Mouse (Mus musculus): ENCODE results near the gene Ascc1. TPM values are rescaled to one million over a fixed set of nuclear protein-coding genes. Genes with fewer than 3 reads are reported as not detected.
A peak's percentile ranks its signal among the peaks of the same experiment; 100 is the strongest.
"Not testable (repeated sequence)": the region's sequence is repeated elsewhere in the genome, so short reads cannot be mapped to it uniquely, and the experiment has no call there.

The Ascc1 gene
- polyA plus RNA-seq, 1 experiment from 2014 or later = 37.2 TPM

- H3K4me3 ChIP-seq (ENCODE audit: low read depth, low read length) = no peak overlapping the region
- DNase-seq (ENCODE audit: low spot score) = no peak
- H3K9me3 ChIP-seq (ENCODE audit: control insufficient read depth, low read length) = no peaks in the 10 kb centered on the region
- H3K9ac ChIP-seq (ENCODE audit: low read depth, low read length) = no peak overlapping the region
- H3K4me1 ChIP-seq (replicated peaks; ENCODE audit: control insufficient read depth, insufficient read depth, low read length) = peaks cover 28% of the 10 kb centered on the region
- WGBS = 50% methylated on average over 6 of the region's 6 CpGs
- H3K27me3 ChIP-seq (replicated peaks; ENCODE audit: control insufficient read depth, insufficient read depth, low read length) = no peaks in the 10 kb centered on the region
- H3K36me3 ChIP-seq (ENCODE audit: control insufficient read depth, insufficient read depth, low read length) = 0 out of 2 replicates have a peak, but pooled peaks cover 2% of the 10 kb centered on the region
- peak; percentile 13; the same call in 1 of the 2 replicates for ATAC-seq (replicated peaks; ENCODE audit: low FRiP score)
- H3K27ac ChIP-seq (ENCODE audit: low read depth, low read length) = peak overlapping the region; percentile 25
- no peak overlapping the region; the same call in none of the 2 replicates for H3K4me2 ChIP-seq
These were observed 21.8 kb upstream of the Ascc1 start for GRCm38 (mm10) chr10:59980815-59981244.

GRCm38 (mm10) chr10:59981336-59981735, 21.3 kb upstream of the Ascc1 start:
- Histone ChIP-seq H3K27ac (ENCODE audit: low read depth, low read length) (peak overlapping the region; percentile 13; the same call in 1 of the 2 replicates), H3K27me3 (replicated peaks; ENCODE audit: control insufficient read depth, insufficient read depth, low read length) (no peaks in the 10 kb centered on the region), H3K4me1 (replicated peaks; ENCODE audit: control insufficient read depth, insufficient read depth, low read length) (peaks cover 28% of the 10 kb centered on the region), H3K4me3 (ENCODE audit: low read depth, low read length) (no peak overlapping the region), H3K4me2 (no peak overlapping the region; the same call in 1 of the 2 replicates), H3K36me3 (ENCODE audit: control insufficient read depth, insufficient read depth, low read length) (peaks cover 4% of the 10 kb centered on the region; the same call in 1 of the 2 replicates), H3K9ac (ENCODE audit: low read depth, low read length) (no peak overlapping the region), H3K9me3 (ENCODE audit: control insufficient read depth, low read length) (no peaks in the 10 kb centered on the region)
- no peak for ATAC-seq (replicated peaks; ENCODE audit: low FRiP score)
- no peak for DNase-seq (ENCODE audit: low spot score)
- WGBS = 41% methylated on average over 4 of the region's 4 CpGs

- Histone ChIP-seq H3K4me2 (no peak overlapping the region), H3K4me1 (replicated peaks; ENCODE audit: control insufficient read depth, insufficient read depth, low read length) (peaks cover 28% of the 10 kb centered on the region), H3K4me3 (ENCODE audit: low read depth, low read length) (no peak overlapping the region), H3K36me3 (ENCODE audit: control insufficient read depth, insufficient read depth, low read length) (peaks cover 4% of the 10 kb centered on the region; the same call in 1 of the 2 replicates), H3K9ac (ENCODE audit: low read depth, low read length) (no peak overlapping the region), H3K27me3 (replicated peaks; ENCODE audit: control insufficient read depth, insufficient read depth, low read length) (no peaks in the 10 kb centered on the region), H3K9me3 (ENCODE audit: control insufficient read depth, low read length) (no peaks in the 10 kb centered on the region), H3K27ac (ENCODE audit: low read depth, low read length) (peak overlapping the region; percentile 13; the same call in 1 of the 2 replicates)
- ATAC-seq (replicated peaks; ENCODE audit: low FRiP score) (no peak), DNase-seq (ENCODE audit: low spot score) (no peak)
- WGBS = 82% methylated on average over 9 of the region's 9 CpGs
These were observed 20.8 kb upstream of the Ascc1 start for GRCm38 (mm10) chr10:59981792-59982191.

- H3K27me3 ChIP-seq (replicated peaks; ENCODE audit: control insufficient read depth, insufficient read depth, low read length) = no peaks in the 10 kb centered on the region
- H3K9me3 ChIP-seq (ENCODE audit: control insufficient read depth, low read length) = no peaks in the 10 kb centered on the region
- no peak overlapping the region for H3K9ac ChIP-seq (ENCODE audit: low read depth, low read length)
- no peak for DNase-seq (ENCODE audit: low spot score)
- no peak overlapping the region for H3K4me3 ChIP-seq (ENCODE audit: low read depth, low read length)
- WGBS = 70% methylated on average over 12 of the region's 12 CpGs
- H3K27ac ChIP-seq (ENCODE audit: low read depth, low read length) = no peak overlapping the region
- H3K36me3 ChIP-seq (ENCODE audit: control insufficient read depth, insufficient read depth, low read length) = peaks cover 9% of the 10 kb centered on the region; the same call in 1 of the 2 replicates
- 0 out of 2 replicates have a peak, but pooled peaks have one; percentile 40 for ATAC-seq (replicated peaks; ENCODE audit: low FRiP score)
- peaks cover 28% of the 10 kb centered on the region for H3K4me1 ChIP-seq (replicated peaks; ENCODE audit: control insufficient read depth, insufficient read depth, low read length)
- H3K4me2 ChIP-seq = no peak overlapping the region
These were observed 20.2 kb upstream of the Ascc1 start for GRCm38 (mm10) chr10:59982379-59982873.

GRCm38 (mm10) chr10:59988036-59988435, 14.6 kb upstream of the Ascc1 start:
- DNase-seq (ENCODE audit: low spot score) (no peak), ATAC-seq (replicated peaks; ENCODE audit: low FRiP score) (no peak)
- Histone ChIP-seq H3K4me3 (ENCODE audit: low read depth, low read length) (no peak overlapping the region), H3K4me1 (replicated peaks; ENCODE audit: control insufficient read depth, insufficient read depth, low read length) (no peaks in the 10 kb centered on the region), H3K4me2 (no peak overlapping the region), H3K36me3 (ENCODE audit: control insufficient read depth, insufficient read depth, low read length) (peaks cover 40% of the 10 kb centered on the region), H3K27ac (ENCODE audit: low read depth, low read length) (no peak overlapping the region), H3K9ac (ENCODE audit: low read depth, low read length) (no peak overlapping the region), H3K27me3 (replicated peaks; ENCODE audit: control insufficient read depth, insufficient read depth, low read length) (no peaks in the 10 kb centered on the region), H3K9me3 (ENCODE audit: control insufficient read depth, low read length) (no peaks in the 10 kb centered on the region)
- 89% methylated on average over 4 of the region's 4 CpGs for WGBS

- DNase-seq (ENCODE audit: low spot score) (no peak), ATAC-seq (replicated peaks; ENCODE audit: low FRiP score) (no peak)
- Histone ChIP-seq H3K4me2 (no peak overlapping the region), H3K9ac (ENCODE audit: low read depth, low read length) (no peak overlapping the region), H3K27me3 (replicated peaks; ENCODE audit: control insufficient read depth, insufficient read depth, low read length) (no peaks in the 10 kb centered on the region), H3K27ac (ENCODE audit: low read depth, low read length) (no peak overlapping the region), H3K9me3 (ENCODE audit: control insufficient read depth, low read length) (no peaks in the 10 kb centered on the region), H3K36me3 (ENCODE audit: control insufficient read depth, insufficient read depth, low read length) (peaks cover 51% of the 10 kb centered on the region), H3K4me3 (ENCODE audit: low read depth, low read length) (no peak overlapping the region), H3K4me1 (replicated peaks; ENCODE audit: control insufficient read depth, insufficient read depth, low read length) (no peaks in the 10 kb centered on the region)
- 95% methylated on average over 9 of the region's 9 CpGs for WGBS
These were observed 12.2 kb upstream of the Ascc1 start for GRCm38 (mm10) chr10:59990393-59990792.

- ATAC-seq (replicated peaks; ENCODE audit: low FRiP score) (no peak), DNase-seq (ENCODE audit: low spot score) (no peak)
- 83% methylated on average over 9 of the region's 9 CpGs for WGBS
- Histone ChIP-seq H3K4me3 (ENCODE audit: low read depth, low read length) (no peak overlapping the region), H3K9me3 (ENCODE audit: control insufficient read depth, low read length) (no peaks in the 10 kb centered on the region), H3K36me3 (ENCODE audit: control insufficient read depth, insufficient read depth, low read length) (peaks cover 53% of the 10 kb centered on the region), H3K9ac (ENCODE audit: low read depth, low read length) (no peak overlapping the region), H3K27ac (ENCODE audit: low read depth, low read length) (no peak overlapping the region), H3K27me3 (replicated peaks; ENCODE audit: control insufficient read depth, insufficient read depth, low read length) (no peaks in the 10 kb centered on the region), H3K4me2 (no peak overlapping the region), H3K4me1 (replicated peaks; ENCODE audit: control insufficient read depth, insufficient read depth, low read length) (no peaks in the 10 kb centered on the region)
These were observed 11.2 kb upstream of the Ascc1 start for GRCm38 (mm10) chr10:59991262-59991880.

GRCm38 (mm10) chr10:59992024-59992423, 10.6 kb upstream of the Ascc1 start:
- 70% methylated on average over 8 of the region's 8 CpGs for WGBS
- Histone ChIP-seq H3K4me1 (replicated peaks; ENCODE audit: control insufficient read depth, insufficient read depth, low read length) (no peaks in the 10 kb centered on the region), H3K4me3 (ENCODE audit: low read depth, low read length) (no peak overlapping the region), H3K36me3 (ENCODE audit: control insufficient read depth, insufficient read depth, low read length) (peaks cover 51% of the 10 kb centered on the region), H3K27me3 (replicated peaks; ENCODE audit: control insufficient read depth, insufficient read depth, low read length) (no peaks in the 10 kb centered on the region), H3K9ac (ENCODE audit: low read depth, low read length) (no peak overlapping the region), H3K27ac (ENCODE audit: low read depth, low read length) (no peak overlapping the region), H3K4me2 (no peak overlapping the region), H3K9me3 (ENCODE audit: control insufficient read depth, low read length) (no peaks in the 10 kb centered on the region)
- DNase-seq (ENCODE audit: low spot score) (no peak), ATAC-seq (replicated peaks; ENCODE audit: low FRiP score) (no peak)

- not testable (repeated sequence) for H3K27me3 ChIP-seq (replicated peaks; ENCODE audit: control insufficient read depth, insufficient read depth, low read length); ATAC-seq (replicated peaks; ENCODE audit: low FRiP score); DNase-seq (ENCODE audit: low spot score); H3K9ac ChIP-seq (ENCODE audit: low read depth, low read length); H3K4me3 ChIP-seq (ENCODE audit: low read depth, low read length); H3K9me3 ChIP-seq (ENCODE audit: control insufficient read depth, low read length); H3K4me2 ChIP-seq; H3K27ac ChIP-seq (ENCODE audit: low read depth, low read length); H3K4me1 ChIP-seq (replicated peaks; ENCODE audit: control insufficient read depth, insufficient read depth, low read length)
- 86% methylated on average over 2 of the region's 3 CpGs for WGBS
- peaks cover 34% of the 10 kb centered on the region for H3K36me3 ChIP-seq (ENCODE audit: control insufficient read depth, insufficient read depth, low read length)
These were observed 8.8 kb upstream of the Ascc1 start for GRCm38 (mm10) chr10:59993813-59994212.
